9 mouse cellular contexts compared by ENCODE assay signal in genomic region chr4:155721668-155722083, GRCm38 (mm10). TPM values are rescaled to one million over a fixed set of nuclear protein-coding genes. Genes with fewer than 3 reads are reported as not detected.
DNase-seq lines count a peak whose midpoint lies in the region; ATAC-seq and TF ChIP-seq lines count a peak whose summit lies in the region.
"Had no signal": no experiment of that assay in that cellular context is flagged by ENCODE, and none has a peak within 500 bp of the region (broad histone marks: within the 10 kb centered on the region; RNA-seq: fewer than 3 reads in every experiment).

No protein-coding gene starts in this region.

- ATAC-seq in granulocyte monocyte progenitor cell, adult 5-6 weeks (replicated peaks; ENCODE audit: poor library complexity, severe bottlenecking): peak; percentile 66

- peaks cover 7% of the 10 kb centered on the region for H3K36me3 ChIP-seq in spleen, adult 2 months (ENCODE audit: control insufficient read depth, insufficient read depth, low read length)

- 48% methylated on average over 4 of the region's 4 CpGs for WGBS in spleen, adult 2 months

- peak; percentile 30; the same call in 1 of the 2 replicates for TF ChIP-seq CTCF in spleen, adult 2 months (IDR thresholded peaks at IDR 0.05; ENCODE audit: extremely low read depth, insufficient read depth, insufficient read length, insufficient replicate concordance)

- DNase-seq in embryo, embryonic 10 days (ENCODE audit: low spot score): peak; percentile 33
- DNase-seq in embryo, embryonic 9.5 days (ENCODE audit: extremely low spot score): no peak
- DNase-seq in spleen, adult 2 months (ENCODE audit: low read depth in 1 of 2, low spot score in 2 of 2): peak in 1 of 2 experiments; percentile 12
- no peak for DNase-seq in spleen, postnatal 4 days (ENCODE audit: low spot score in 2 of 2)
- DNase-seq in lung, postnatal 10 days: peak; percentile 32
- DNase-seq in ovary, postnatal 14 days (ENCODE audit: low spot score): no peak
- DNase-seq in ovary, postnatal 10 days (ENCODE audit: low spot score): no peak

- no peak for TF ChIP-seq POLR2A in spleen, adult 2 months (IDR thresholded peaks at IDR 0.05; ENCODE audit: low read depth, low read length)

- no peaks in the 10 kb centered on the region for H3K27me3 ChIP-seq in spleen, adult 2 months (ENCODE audit: control insufficient read depth, insufficient read depth, low read length)

- no peak overlapping the region for H3K27ac ChIP-seq in spleen, adult 2 months (ENCODE audit: insufficient read depth, low read length)

- no peak overlapping the region for H3K4me3 ChIP-seq in spleen, adult 2 months (ENCODE audit: extremely low read depth, insufficient read depth, insufficient read length)
- H3K4me3 ChIP-seq: myocyte had no signal

- no peaks in the 10 kb centered on the region for H3K4me1 ChIP-seq in spleen, adult 2 months (ENCODE audit: control insufficient read depth, insufficient read depth, insufficient read length)

RNA-seq across cellular contexts. Expression of gene Tmem240, which starts 12.9 kb away (rescaled TPM):
- 1.6 and 1.9 TPM in 2 replicates for polyA plus RNA-seq in spleen, adult 2 months (2012; rRNA removed)
- 0.32 and 0.95 TPM in 2 replicates for total RNA-seq in granulocyte monocyte progenitor cell, adult 5-6 weeks (2014; fragmentation: Nextera tagmentation)
- 0.31 TPM in 1 of 2 replicates, not detected in the other for total RNA-seq in granulocyte monocyte progenitor cell, adult 5-6 weeks (2017)

RNA-seq across cellular contexts. Expression of gene Ssu72, which starts 17.1 kb away (rescaled TPM):
- 82.4 and 117 TPM in 2 replicates for polyA plus RNA-seq in spleen, adult 2 months (2012; rRNA removed)
- total RNA-seq in granulocyte monocyte progenitor cell, adult 5-6 weeks (2014; fragmentation: Nextera tagmentation): 58.5 and 75.8 TPM in 2 replicates
- 80.5 and 99.6 TPM in 2 replicates for total RNA-seq in granulocyte monocyte progenitor cell, adult 5-6 weeks (2017)

RNA-seq across cellular contexts. Expression of gene Fndc10, which starts 27.5 kb away (rescaled TPM):
- polyA plus RNA-seq in spleen, adult 2 months (2012; rRNA removed): 8.8 and 12.7 TPM in 2 replicates
- total RNA-seq in granulocyte monocyte progenitor cell, adult 5-6 weeks (2014; fragmentation: Nextera tagmentation): 2.8 and 7.6 TPM in 2 replicates
- 0.88 and 2.1 TPM in 2 replicates for total RNA-seq in granulocyte monocyte progenitor cell, adult 5-6 weeks (2017)

RNA-seq across cellular contexts. Expression of gene Atad3a, which starts 39.2 kb away (rescaled TPM):
- 59.9 and 91.6 TPM in 2 replicates for polyA plus RNA-seq in spleen, adult 2 months (2012; rRNA removed)
- total RNA-seq in granulocyte monocyte progenitor cell, adult 5-6 weeks (2014; fragmentation: Nextera tagmentation): 66.8 and 134 TPM in 2 replicates
- 95.3 and 118 TPM in 2 replicates for total RNA-seq in granulocyte monocyte progenitor cell, adult 5-6 weeks (2017)

RNA-seq across cellular contexts. Expression of gene Mib2, which starts 52.7 kb away (rescaled TPM):
- polyA plus RNA-seq in spleen, adult 2 months (2012; rRNA removed): 56.8 and 67.4 TPM in 2 replicates
- total RNA-seq in granulocyte monocyte progenitor cell, adult 5-6 weeks (2014; fragmentation: Nextera tagmentation): 2.9 and 18.0 TPM in 2 replicates
- 15.6 and 17.7 TPM in 2 replicates for total RNA-seq in granulocyte monocyte progenitor cell, adult 5-6 weeks (2017)

Comparison
In these comparisons a context has a peak if more than half of its experiments do, and no peak if none do; other contexts are left out.
1. DNase-seq: peak in embryo, embryonic 10 days (single experiment) and lung, postnatal 10 days (single experiment); none in embryo, embryonic 9.5 days (single experiment), spleen, postnatal 4 days (0 of 2), ovary, postnatal 14 days (single experiment) and ovary, postnatal 10 days (single experiment).